9 mouse cellular contexts compared by ENCODE assay signal in genomic region chr7:18926041-18926790, GRCm38 (mm10). TPM values are rescaled to one million over a fixed set of nuclear protein-coding genes. Genes with fewer than 3 reads are reported as not detected.
A peak's percentile ranks its signal among the peaks of the same experiment; 100 is the strongest.
DNase-seq lines count a peak whose midpoint lies in the region; ATAC-seq and TF ChIP-seq lines count a peak whose summit lies in the region.
"Had no signal": no experiment of that assay in that cellular context is flagged by ENCODE, and none has a peak within 500 bp of the region (broad histone marks: within the 10 kb centered on the region; RNA-seq: fewer than 3 reads in every experiment).

No protein-coding gene starts in this region.

- no peak for TF ChIP-seq EP300 in liver, postnatal 0 days (IDR thresholded peaks at IDR 0.05; ENCODE audit: low read depth)

- H3K4me2 ChIP-seq in intestine, embryonic 16.5 days (ENCODE audit: low read depth, low read length) = peak overlapping the region; percentile 87
- peak overlapping the region; percentile 63 for H3K4me2 ChIP-seq in liver, postnatal 0 days (ENCODE audit: low read depth, low read length)

- peaks cover 7% of the 10 kb centered on the region; the same call in 1 of the 2 replicates for H3K4me1 ChIP-seq in intestine, embryonic 16.5 days (ENCODE audit: control insufficient read depth, insufficient read depth, low read length)
- H3K4me1 ChIP-seq in liver, postnatal 0 days (ENCODE audit: insufficient read depth) = peaks cover 6% of the 10 kb centered on the region; the same call in 1 of the 2 replicates

- peak overlapping the region; percentile 67 for H3K9ac ChIP-seq in intestine, embryonic 16.5 days (ENCODE audit: low read depth, low read length)
- peak overlapping the region; percentile 54; the same call in 1 of the 2 replicates for H3K9ac ChIP-seq in liver, postnatal 0 days (replicated peaks)

- H3K27me3 ChIP-seq in intestine, embryonic 16.5 days (replicated peaks; ENCODE audit: control insufficient read depth, insufficient read depth, low read length) = peaks cover 46% of the 10 kb centered on the region
- peaks cover 49% of the 10 kb centered on the region for H3K27me3 ChIP-seq in liver, postnatal 0 days (ENCODE audit: insufficient read depth, low read length)

- DNase-seq in layer of hippocampus, adult 2 months (ENCODE audit: low spot score in 2 of 2) = peak in 1 of 2 experiments; percentile 33
- DNase-seq in layer of hippocampus, postnatal 25 days (ENCODE audit: extremely low spot score in 1 of 2, low spot score in 1 of 2) = no peak
- peak; percentile 80 for DNase-seq in cerebellum, adult 11-12 months
- DNase-seq in heart, adult 11 months = peak; percentile 99
- peak; percentile 27 for DNase-seq in liver, postnatal 0 days
- peak; percentile 62 for DNase-seq in retina, postnatal 1 day
- no peak for DNase-seq in urinary bladder, postnatal 10 days (ENCODE audit: low spot score)

- ATAC-seq in intestine, embryonic 16.5 days = 0 out of 2 replicates have a peak, but pooled peaks have one; percentile 19
- ATAC-seq in liver, postnatal 0 days = no peak

- H3K27ac ChIP-seq in layer of hippocampus, adult 2 months = peak overlapping the region; percentile 97
- H3K27ac ChIP-seq in intestine, embryonic 16.5 days (ENCODE audit: low read length) = no peak overlapping the region
- H3K27ac ChIP-seq in liver, postnatal 0 days (ENCODE audit: low read depth) = peak overlapping the region; percentile 22; the same call in 1 of the 2 replicates

- 2% methylated on average over 38 of the region's 42 CpGs for WGBS in intestine, embryonic 16.5 days
- WGBS in liver, postnatal 0 days (ENCODE audit: insufficient replicate concordance) = 4% methylated on average over 23 of the region's 42 CpGs

- peak overlapping the region; percentile 82 for H3K4me3 ChIP-seq in layer of hippocampus, adult 2 months
- peak overlapping the region; percentile 58 for H3K4me3 ChIP-seq in intestine, embryonic 16.5 days (ENCODE audit: low read length)
- H3K4me3 ChIP-seq in liver, postnatal 0 days (ENCODE audit: low read depth, low read length) = peak overlapping the region; percentile 44

- H3K36me3 ChIP-seq in intestine, embryonic 16.5 days (ENCODE audit: control insufficient read depth, insufficient read depth, low read length) = no peaks in the 10 kb centered on the region
- no peaks in the 10 kb centered on the region for H3K36me3 ChIP-seq in liver, postnatal 0 days (replicated peaks; ENCODE audit: insufficient read depth, low read length)
- H3K36me3 ChIP-seq: G1E had no signal

- no peaks in the 10 kb centered on the region for H3K9me3 ChIP-seq in intestine, embryonic 16.5 days (ENCODE audit: control insufficient read depth, low read length)
- no peaks in the 10 kb centered on the region for H3K9me3 ChIP-seq in liver, postnatal 0 days (ENCODE audit: low read length)
- H3K9me3 ChIP-seq: G1E had no signal

- TF ChIP-seq CTCF in layer of hippocampus, adult 2 months (conservative IDR thresholded peaks at IDR 0.05) = no peak
- no peak for TF ChIP-seq CTCF in liver, postnatal 0 days (IDR thresholded peaks at IDR 0.05; ENCODE audit: low read depth)

RNA-seq across cellular contexts. Expression of gene Nova2, which starts 0.5 kb away (rescaled TPM):
- 10 to 100 TPM; 82.7 to 85.4 TPM for total RNA-seq in layer of hippocampus, adult 2 months (2021)
- total RNA-seq in layer of hippocampus, postnatal 25 days (2021) = 10 to 100 TPM; 69.2 to 93.3 TPM
- 0.34 and 0.40 TPM in 2 replicates for polyA plus RNA-seq in intestine, embryonic 16.5 days (2015; fragmentation: Nextera tagmentation; extraction: Ambion mirVana)
- polyA plus RNA-seq in liver, postnatal 0 days (2015; fragmentation: Nextera tagmentation; extraction: Ambion mirVana) = 0.08 and 0.12 TPM in 2 replicates
- polyA plus RNA-seq: G1E had no signal

RNA-seq across cellular contexts. Expression of gene Ccdc61, which starts 16.0 kb away (rescaled TPM):
- total RNA-seq in layer of hippocampus, adult 2 months (2021) = 10 to 100 TPM; 10.9 to 12.6 TPM
- 10 to 100 TPM in 1 of 2 experiments, 1 to 10 TPM in 1; 9.5 to 13.5 TPM for total RNA-seq in layer of hippocampus, postnatal 25 days (2021)
- 23.7 and 24.7 TPM in 2 replicates for polyA plus RNA-seq in intestine, embryonic 16.5 days (2015; fragmentation: Nextera tagmentation; extraction: Ambion mirVana)
- polyA plus RNA-seq in liver, postnatal 0 days (2015; fragmentation: Nextera tagmentation; extraction: Ambion mirVana) = 5.6 and 7.5 TPM in 2 replicates

RNA-seq across cellular contexts. Expression of gene Pglyrp1, which starts 55.1 kb away (rescaled TPM):
- 10 to 100 TPM; 15.1 to 15.2 TPM for total RNA-seq in layer of hippocampus, adult 2 months (2021)
- total RNA-seq in layer of hippocampus, postnatal 25 days (2021) = 10 to 100 TPM in 1 of 2 experiments, 1 to 10 TPM in 1; 8.6 to 17.9 TPM
- polyA plus RNA-seq in intestine, embryonic 16.5 days (2015; fragmentation: Nextera tagmentation; extraction: Ambion mirVana) = 101 and 106 TPM in 2 replicates
- polyA plus RNA-seq in liver, postnatal 0 days (2015; fragmentation: Nextera tagmentation; extraction: Ambion mirVana) = 118 and 119 TPM in 2 replicates
- total RNA-seq: G1E had no signal
- polyA plus RNA-seq: G1E had no signal

Comparison
In these comparisons a context has a peak if more than half of its experiments do, and no peak if none do; other contexts are left out.
1. DNase-seq: peak in cerebellum, adult 11-12 months (single experiment), heart, adult 11 months (single experiment), liver, postnatal 0 days (single experiment) and retina, postnatal 1 day (single experiment); none in layer of hippocampus, postnatal 25 days (0 of 2) and urinary bladder, postnatal 10 days (single experiment).
2. Peak in every context shown above with its lines, with median percentiles within 50 percentile points of each other: H3K4me3 ChIP-seq.